Mouse (Mus musculus) liver, adult 2 months (tissue): ENCODE measurements around the gene Pop7.

Experiments
- CTCF ChIP-seq: fragments of 200-500 bp; IDR thresholded peaks from 2 replicates; pipeline ENCODE4 v1.5.1; 2011; ENCODE audit warnings: low read depth, low read length, control low read depth
- POLR2A ChIP-seq: fragments of 200-500 bp; IDR thresholded peaks from 2 replicates; pipeline ENCODE4 v1.6.1; 2011; ENCODE audit warnings: low read length, control low read depth; ENCODE audit not compliant: insufficient read depth; ENCODE audit errors: extremely low read depth

GRCm38 (mm10) chr5:137481138-137481537, 21.2 kb downstream of the Pop7 start:
- TF ChIP-seq POLR2A (no peak), CTCF (peak; percentile 66)
